Mouse (Mus musculus) left cerebral cortex, postnatal 10 days (tissue): ENCODE data around the gene Adamtsl4. TPM values are rescaled to one million over a fixed set of nuclear protein-coding genes. Genes with fewer than 3 reads are reported as not detected.
A peak's percentile ranks its signal among the peaks of the same experiment; 100 is the strongest.
"Not testable (repeated sequence)": the region's sequence is repeated elsewhere in the genome, so short reads cannot be mapped to it uniquely, and the experiment has no call there.

Experiments
- DNase-seq, 2 experiments: peaks; one replicate each; pipeline ENCODE4 v3.0.0; 2021 to 2022; ENCODE audit warnings: low spot score in 2 of 2, mixed read lengths in 1 of 2; ENCODE audit errors: extremely low spot score in 1 of 2
- intact Hi-C: fragments of 180-260 bp; cut with DNase I; formaldehyde crosslinking; loops from one replicate; pipeline ENCODE4 v1.15.1; 2025
- total RNA-seq, 2 experiments: library from RNA; stranded (reverse); gene quantifications; 2 replicates each; pipeline ENCODE4 v1.2.3; 2021

Adamtsl4 gene
- total RNA-seq, 2 experiments from 2014 or later: 0.73 to 1.3 TPM

DNA sequence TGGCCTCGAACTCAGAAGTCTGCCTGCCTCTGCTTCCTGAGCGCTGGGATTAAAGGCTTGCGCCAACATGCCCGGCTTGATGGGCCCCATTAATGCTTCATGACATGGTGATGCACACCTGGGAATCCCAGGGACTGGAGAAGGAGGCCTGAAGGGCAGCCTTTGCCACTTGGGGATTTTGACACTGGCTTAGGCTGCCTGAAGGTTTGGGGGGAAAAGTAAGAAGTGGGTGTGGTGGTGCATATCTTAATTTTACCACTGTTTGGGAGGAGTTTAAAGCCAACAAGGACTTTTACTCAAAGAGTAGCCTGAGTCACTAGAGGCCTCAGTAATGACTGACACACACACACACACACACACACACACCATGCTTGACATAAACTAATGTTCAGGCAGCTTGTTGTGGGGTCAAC lies 22.8 kb downstream of the Adamtsl4 start:
- DNase-seq: no peak
- intact Hi-C loops: no loop called here

- no peak for DNase-seq
These were observed 23.6 kb downstream of the Adamtsl4 start for GRCm38 (mm10) chr3:95663969-95664608.

GRCm38 (mm10) chr3:95663486-95663885 lies 24.2 kb downstream of the Adamtsl4 start:
- intact Hi-C loops: no loop called here
- DNase-seq: no peak

More at GRCm38 (mm10) chr3:95663969-95664608, 23.6 kb downstream of the Adamtsl4 start:
- intact Hi-C loops: no loop called here

GRCm38 (mm10) chr3:95662724-95663449 lies 24.8 kb downstream of the Adamtsl4 start:
- intact Hi-C loops: no loop called here
- DNase-seq: no peak

- intact Hi-C loops: no loop called here
- no peak for DNase-seq
These were observed 25.6 kb downstream of the Adamtsl4 start for GRCm38 (mm10) chr3:95661945-95662715.

DNA sequence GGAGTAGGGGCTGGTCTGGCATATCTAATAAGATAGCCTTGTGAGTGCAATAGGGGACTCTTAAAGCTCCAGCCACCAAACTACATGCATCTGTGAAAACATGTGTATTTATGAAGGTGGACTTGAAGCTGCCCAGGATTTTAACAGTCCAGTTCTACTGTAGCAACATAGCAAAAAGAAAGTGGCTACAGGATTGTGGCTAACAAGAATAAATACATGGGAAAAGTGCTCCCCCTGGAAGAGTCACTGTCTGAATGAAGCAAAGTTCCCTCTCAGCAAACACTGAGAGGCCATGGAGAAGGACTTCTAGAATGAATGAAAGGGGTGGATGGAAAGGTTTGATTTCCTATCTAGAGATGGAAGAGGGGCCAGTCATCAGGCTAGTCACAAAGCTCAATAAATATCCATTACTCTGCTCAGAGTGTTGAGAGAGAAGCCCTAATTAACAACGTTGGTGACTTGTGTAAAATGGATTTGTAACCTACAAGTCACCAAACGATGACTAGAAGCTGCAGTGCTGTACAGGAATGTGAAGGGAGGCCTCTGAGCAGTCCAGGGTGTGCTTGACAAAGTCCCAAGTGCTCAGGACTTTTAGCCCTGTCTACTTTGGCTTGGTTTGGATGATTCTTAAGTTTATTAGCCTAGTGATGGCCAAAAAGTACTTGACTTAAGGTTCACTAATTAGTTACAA lies 26.8 kb downstream of the Adamtsl4 start:
- intact Hi-C loops: no loop called here
- no peak for DNase-seq

- intact Hi-C loops: no loop called here
- DNase-seq: no peak
These were observed 27.8 kb downstream of the Adamtsl4 start for GRCm38 (mm10) chr3:95659948-95660347.

- intact Hi-C loops: no loop called here
- peak; percentile 40 to 90 for DNase-seq
These were observed 28.6 kb downstream of the Adamtsl4 start for GRCm38 (mm10) chr3:95658868-95659712.

GRCm38 (mm10) chr3:95658236-95658867 lies 29.4 kb downstream of the Adamtsl4 start, which contains the start of gene Mcl1:
TSS of gene Mcl1 (plus strand) at chr3:95658788.
- peak; percentile 90 to 98 for DNase-seq
- intact Hi-C loops: no loop called here

DNA sequence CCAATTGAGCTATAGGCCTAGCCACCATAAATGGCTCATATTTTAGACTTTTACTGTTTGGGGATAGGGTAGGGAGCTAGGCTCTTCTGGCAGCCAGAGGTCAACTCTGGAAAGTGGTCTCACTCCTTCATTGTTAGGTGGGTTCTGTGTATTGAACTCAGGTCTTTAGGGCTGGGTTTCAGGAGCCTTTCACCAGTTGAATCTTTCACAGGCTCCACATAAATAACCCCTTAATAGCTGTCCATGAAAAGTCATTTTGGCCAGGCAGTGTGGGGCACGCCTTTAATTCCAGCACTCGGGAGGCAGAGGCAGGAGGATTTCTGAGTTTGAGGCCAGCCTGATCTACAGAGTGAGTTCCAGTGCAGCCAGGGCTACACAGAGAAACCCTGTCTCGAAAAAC lies 30.0 kb downstream of the Adamtsl4 start:
- no peak for DNase-seq
- intact Hi-C loops: no loop called here

DNA sequence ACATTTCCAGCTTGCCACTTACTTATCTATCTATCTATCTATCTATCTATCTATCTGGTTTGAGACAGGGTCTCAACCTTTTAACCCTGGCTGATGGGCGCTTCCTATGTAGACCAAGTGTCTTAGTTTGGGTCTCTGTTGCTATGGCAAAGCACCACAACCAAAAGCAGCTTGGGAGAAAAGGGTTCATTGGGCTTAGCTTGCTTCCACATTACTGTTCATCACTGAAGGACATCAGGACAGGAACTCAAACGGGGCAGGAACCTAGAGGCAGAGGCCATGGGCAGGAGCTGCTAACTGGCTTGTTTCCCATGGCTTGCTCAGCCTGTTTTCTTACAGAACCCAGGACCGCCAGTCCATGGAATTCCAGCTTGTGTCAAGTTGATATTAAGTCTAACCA lies 30.6 kb downstream of the Adamtsl4 start:
- intact Hi-C loops: no loop called here
- DNase-seq: no peak

GRCm38 (mm10) chr3:95655437-95655836 lies 32.3 kb downstream of the Adamtsl4 start:
- DNase-seq: no peak
- intact Hi-C loops: no loop called here

DNA sequence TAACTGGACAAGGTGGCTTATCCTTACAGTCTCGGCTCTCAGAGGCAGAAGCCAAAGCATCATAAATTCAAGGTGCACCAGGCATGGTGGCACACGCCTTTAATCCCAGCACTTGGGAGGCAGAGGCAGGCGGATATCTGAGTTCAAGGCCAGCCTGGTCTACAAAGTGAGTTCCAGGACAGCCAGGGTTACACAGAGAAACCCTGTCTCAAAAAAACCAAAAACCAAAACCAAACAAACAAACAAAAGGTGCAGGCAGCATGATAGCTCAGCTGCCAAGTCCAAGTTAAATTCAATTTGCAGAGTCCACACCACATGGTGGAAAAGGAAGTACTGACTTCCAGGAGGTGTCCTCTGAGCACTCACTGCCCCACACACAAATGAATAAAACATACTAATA lies 33.3 kb downstream of the Adamtsl4 start:
- DNase-seq, intact Hi-C loops: not testable (repeated sequence)

DNA sequence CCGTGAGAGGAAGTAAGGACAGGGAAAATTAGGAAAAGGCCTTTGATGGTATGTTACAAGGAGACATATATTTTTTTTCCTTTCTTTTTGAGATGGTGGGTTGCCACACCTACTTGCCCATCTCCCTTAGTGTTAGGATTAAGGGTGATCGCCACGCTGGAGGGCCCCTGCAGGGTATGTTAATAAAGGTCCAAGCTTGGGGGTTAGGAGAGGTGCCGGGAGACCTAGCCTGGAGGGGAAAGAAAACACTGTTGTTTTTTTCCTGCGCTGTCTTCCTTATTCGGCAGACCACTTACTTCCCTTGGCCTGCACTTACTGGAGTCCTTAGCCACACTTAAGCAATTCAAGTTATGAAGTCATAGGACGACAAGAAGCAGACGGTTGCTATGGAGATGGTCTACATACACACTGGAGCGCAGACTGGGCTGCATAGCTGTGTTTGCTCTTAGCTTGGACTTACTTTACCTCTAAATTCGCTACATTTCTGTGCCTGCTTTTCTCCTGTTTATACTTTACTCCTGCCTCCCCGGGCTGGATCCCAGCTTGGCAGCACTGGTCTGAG lies 34.2 kb downstream of the Adamtsl4 start:
- DNase-seq: peak in 1 of 2 experiments; percentile 29
- intact Hi-C loops: no loop called here

- intact Hi-C loops: no loop called here
- no peak for DNase-seq
These were observed 34.8 kb downstream of the Adamtsl4 start for GRCm38 (mm10) chr3:95652871-95653270.

DNA sequence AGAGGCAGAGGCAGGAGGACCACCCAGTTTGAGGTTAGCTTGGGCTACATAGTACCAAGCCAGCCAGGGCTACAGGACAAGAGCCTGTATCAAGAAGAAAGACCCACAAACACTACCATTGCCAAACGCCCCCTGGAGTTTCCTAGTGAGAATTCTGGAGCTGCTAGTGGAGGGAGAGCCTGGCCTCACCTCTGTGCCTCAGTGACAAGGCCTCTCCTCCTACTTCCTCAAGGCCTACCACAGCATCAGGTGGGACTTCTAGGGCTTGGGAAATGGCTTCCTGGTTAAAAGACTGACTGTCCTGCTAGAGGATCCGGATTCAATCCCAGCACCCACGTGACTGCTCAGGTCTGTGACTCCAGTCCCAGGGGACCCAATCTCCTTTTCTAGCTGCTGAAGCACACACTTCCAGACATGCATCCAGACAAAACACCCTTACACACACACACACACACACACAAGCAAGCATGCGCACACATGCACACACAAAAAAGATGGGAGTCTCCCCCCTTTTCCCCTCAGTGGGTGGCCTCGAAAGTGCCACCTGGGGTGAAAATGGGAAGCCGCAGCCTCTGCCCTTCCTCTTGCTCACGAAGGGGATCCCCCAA lies 35.4 kb downstream of the Adamtsl4 start:
- DNase-seq: no peak
- intact Hi-C loops: no loop called here
